Mouse (Mus musculus) B cell, adult (primary cell): ENCODE data around the gene B3gnt4. TPM values are rescaled to one million over a fixed set of nuclear protein-coding genes. Genes with fewer than 3 reads are reported as not detected.

ENCODE experiments used
- total RNA-seq: library from RNA; stranded (reverse); gene quantifications from 4 replicates; pipeline ENCODE4 v1.2.4, GENCODE M21; 2023; ENCODE audit not compliant: inconsistent age

The B3gnt4 gene
- total RNA-seq, result not detected in 4 replicates

DNA sequence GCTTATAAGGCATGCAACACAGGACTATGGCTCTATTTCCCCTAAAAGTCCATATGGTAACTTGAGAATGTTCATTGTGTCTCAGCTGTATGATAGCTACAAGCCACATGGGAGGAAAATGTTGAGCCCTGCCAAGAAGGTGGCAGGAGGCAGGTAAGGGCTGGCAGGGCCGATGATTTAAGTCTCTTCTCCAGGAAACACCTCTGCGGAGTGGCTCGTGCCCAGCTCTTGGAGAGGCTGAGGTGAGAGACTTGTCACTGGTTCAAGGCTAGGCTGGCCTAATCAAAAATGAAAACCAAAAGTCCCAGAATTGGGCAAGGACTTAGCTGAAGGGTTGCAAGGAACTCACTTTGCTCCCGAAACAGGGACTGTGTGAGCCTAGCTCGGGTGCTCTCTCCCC lies at the start of gene B3gnt4:
Gene B3gnt4 (plus strand): TSS at position 301 of the 400 bp plus-strand sequence.

DNA sequence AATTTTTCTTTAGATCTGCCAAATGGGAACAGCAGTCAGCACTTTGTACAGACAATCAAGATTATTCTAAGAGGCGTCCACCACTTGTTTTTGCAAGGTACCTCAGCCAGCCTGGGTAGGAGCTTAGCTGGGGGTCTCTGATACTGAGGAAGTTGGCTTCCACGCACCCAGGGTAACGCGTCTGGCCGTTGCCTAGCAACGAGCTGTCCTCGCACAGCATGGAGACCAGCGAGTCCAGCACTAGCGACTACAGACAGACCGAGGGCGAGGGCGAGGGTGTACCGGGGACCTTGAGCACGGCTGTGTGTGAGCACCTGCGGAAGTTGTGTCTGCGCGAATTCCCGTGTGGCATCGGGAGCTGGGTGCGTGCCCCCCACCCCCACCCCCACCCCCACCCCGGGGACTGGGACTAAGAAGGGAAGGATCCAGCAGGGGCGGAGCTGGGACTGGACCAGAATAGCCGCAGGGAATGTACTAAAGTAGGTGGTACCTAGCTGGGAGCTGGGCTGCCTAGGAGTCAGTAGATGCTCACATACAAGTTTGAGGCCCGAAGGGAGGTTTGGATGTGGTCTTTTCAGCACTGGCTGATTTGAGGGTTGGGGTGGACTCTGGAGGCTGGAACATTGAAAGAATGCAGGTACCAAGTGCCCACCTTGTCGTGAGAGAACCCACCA lies 21.0 kb upstream of the B3gnt4 start, which contains the start of the genes Lrrc43 and Il31:
Gene Lrrc43 (plus strand): TSS at position 194 of the 674 bp plus-strand sequence.
Gene Il31 (minus strand): TSS at position 378 of the 674 bp plus-strand sequence.

DNA sequence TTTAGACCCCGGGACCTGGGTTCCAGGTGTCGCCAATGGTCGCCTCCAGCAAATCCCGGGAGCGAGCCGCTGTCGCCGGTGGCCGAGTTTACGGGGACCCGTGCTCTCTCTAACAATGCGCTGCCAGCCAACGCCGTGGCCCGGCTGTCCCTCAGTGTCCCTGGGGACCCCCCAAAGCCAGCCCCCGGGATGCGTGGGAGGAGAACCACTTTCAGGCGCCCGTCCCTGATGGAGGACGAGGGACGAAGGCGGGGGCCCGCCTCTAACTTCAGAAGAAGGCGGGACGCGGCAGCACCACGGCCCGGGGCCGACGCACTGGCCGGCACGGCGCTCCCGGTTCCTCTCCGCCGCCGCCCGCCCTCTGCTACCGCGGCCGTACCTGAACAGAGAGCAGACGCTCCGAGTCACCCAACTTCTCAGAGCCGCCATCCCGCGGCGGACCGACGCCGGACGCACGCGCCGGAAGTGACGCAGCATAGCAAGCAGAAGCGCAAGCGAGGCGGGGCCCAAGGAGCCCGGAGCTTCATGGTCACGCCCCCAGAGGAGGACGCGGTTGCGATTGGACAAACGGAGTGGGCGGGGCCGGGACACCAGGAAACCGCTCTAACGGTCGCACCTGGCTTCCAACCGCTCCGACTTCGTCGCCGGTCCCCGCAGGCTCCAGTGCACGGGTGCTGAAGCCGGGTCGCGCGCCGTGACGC lies 13.6 kb downstream of the B3gnt4 start, which contains the start of gene Diablo:
Gene Diablo (minus strand): TSS at position 485 of the 701 bp plus-strand sequence.

DNA sequence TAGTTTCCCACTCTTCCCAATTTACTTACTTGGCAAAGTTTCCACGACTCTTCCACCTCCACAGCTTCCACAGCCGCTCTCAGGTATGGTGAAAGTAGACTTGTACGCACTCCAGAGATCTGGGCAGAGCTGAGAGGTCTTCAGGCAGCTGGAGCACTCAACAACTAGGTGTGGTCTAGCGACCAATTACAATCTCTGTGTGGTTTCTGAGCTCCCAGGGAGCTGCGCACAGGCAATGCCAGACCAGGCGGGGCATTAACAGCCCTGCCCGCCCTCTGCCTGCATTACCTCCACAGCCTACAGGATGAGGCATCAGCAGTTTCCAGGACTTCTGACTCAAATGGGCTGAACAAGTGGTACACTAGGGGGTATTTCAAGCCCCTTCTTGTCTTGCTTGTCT lies 15.0 kb downstream of the B3gnt4 start, which contains the start of gene Gm49027:
Gene Gm49027 (minus strand): TSS at position 208 of the 400 bp plus-strand sequence.

Other genes starting within 250 kb of the B3gnt4 start
- gene Bcl7a, start 166.6 kb upstream of the B3gnt4 start, total RNA-seq, result 52.5 to 60.6 TPM (median 56.7 TPM) in 4 replicates
- 156 to 167 TPM (median 161 TPM) in 4 replicates for gene Mlxip, start 115.7 kb upstream of the B3gnt4 start, total RNA-seq
- not detected in 4 replicates for gene Lrrc43, start 21.2 kb upstream of the B3gnt4 start, total RNA-seq
- gene Il31, start 21.0 kb upstream of the B3gnt4 start, total RNA-seq, result not detected in 4 replicates
- gene Diablo, start 13.7 kb downstream of the B3gnt4 start, total RNA-seq, result 72.4 to 83.7 TPM (median 74.7 TPM) in 4 replicates
- 3.8 to 9.2 TPM (median 5.5 TPM) in 4 replicates for gene Gm49027, start 15.0 kb downstream of the B3gnt4 start, total RNA-seq
- 54.1 to 62.3 TPM (median 56.8 TPM) in 4 replicates for gene Vps33a, start 62.6 kb downstream of the B3gnt4 start, total RNA-seq
- 24.8 to 26.2 TPM (median 25.8 TPM) in 4 replicates for gene Clip1, start 174.2 kb downstream of the B3gnt4 start, total RNA-seq
- 73.7 to 80.8 TPM (median 77.5 TPM) in 4 replicates for gene Zcchc8, start 210.6 kb downstream of the B3gnt4 start, total RNA-seq
- gene Rsrc2, start 239.0 kb downstream of the B3gnt4 start, total RNA-seq, result 243 to 272 TPM (median 261 TPM) in 4 replicates
- gene Kntc1, start 239.3 kb downstream of the B3gnt4 start, total RNA-seq, result 1.1 to 4.3 TPM (median 1.8 TPM) in 4 replicates